Mouse (Mus musculus) bone marrow macrophage, adult 2 months (primary cell): ENCODE measurements around the gene Diras1. TPM values are rescaled to one million over a fixed set of nuclear protein-coding genes. Genes with fewer than 3 reads are reported as not detected.

Experiments
- H3K27ac ChIP-seq: 2 replicates; pipeline ENCODE4 v1.5.1; 2012; ENCODE audit warnings: low read depth, low read length; ENCODE audit not compliant: insufficient read depth
- H3K4me1 ChIP-seq: 2 replicates; pipeline ENCODE4 v1.6.1; 2012; ENCODE audit warnings: low read length; ENCODE audit not compliant: control insufficient read depth, insufficient read depth
- H3K4me3 ChIP-seq: 2 replicates; pipeline ENCODE4 v1.5.1; 2012; ENCODE audit warnings: mild to moderate bottlenecking, low read length, moderate library complexity; ENCODE audit not compliant: insufficient read depth
- CTCF ChIP-seq: IDR thresholded peaks from 2 replicates; pipeline ENCODE4 v1.5.1; 2012; ENCODE audit warnings: low read depth, mild to moderate bottlenecking, low read length, moderate library complexity
- POLR2A ChIP-seq: IDR thresholded peaks from 2 replicates; pipeline ENCODE4 v1.6.1; 2012; ENCODE audit warnings: mild to moderate bottlenecking, low read depth, low read length, borderline replicate concordance
- polyA plus RNA-seq: library from polyadenylated mRNA; stranded (reverse); fragments of >200 nt; gene quantifications from 2 replicates; pipeline ENCODE4 v1.2.4, GENCODE M21; 2012; ENCODE audit not compliant: missing spikeins, insufficient read depth, insufficient read length

The Diras1 gene
- polyA plus RNA-seq, 1 experiment: not detected

DNA sequence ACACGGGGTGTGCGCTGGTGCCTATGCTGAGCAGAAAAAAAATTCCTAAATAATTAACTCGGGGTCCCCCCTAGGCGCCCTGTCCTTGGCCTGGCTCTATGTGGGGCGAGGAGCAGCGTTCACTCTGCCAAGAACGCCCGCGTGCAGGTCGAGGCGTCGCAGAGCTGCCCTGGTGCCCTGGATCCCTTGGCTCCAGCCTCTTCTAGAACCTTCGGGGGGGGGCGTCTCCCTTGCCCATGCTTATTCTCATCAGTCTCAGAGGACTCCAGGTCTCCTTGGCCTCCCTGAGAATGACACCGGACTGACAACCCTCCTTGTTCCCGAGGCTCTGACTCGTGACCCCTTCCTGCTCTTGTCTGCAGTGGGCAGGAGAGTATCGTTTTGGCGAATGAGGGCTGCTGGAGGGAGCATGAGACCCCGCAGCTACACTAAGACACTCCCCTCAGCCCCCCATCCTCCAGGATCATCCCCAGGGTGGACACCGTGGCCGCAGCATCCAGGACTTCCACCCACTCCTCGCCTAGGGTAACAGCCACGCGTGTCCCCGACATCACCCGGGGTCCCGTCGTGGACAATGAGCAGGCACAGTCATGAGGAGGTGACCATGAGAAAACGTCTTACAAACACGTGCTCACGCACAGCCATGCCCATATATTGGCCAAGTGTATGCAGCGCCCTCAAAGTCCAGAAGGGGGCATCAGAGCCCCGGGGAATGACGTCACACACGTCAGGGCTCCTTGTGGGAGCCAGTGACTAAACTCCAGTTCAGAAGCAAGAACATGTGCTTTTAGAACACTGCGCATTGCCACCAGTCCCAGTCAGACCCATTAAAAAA lies 25.9 kb downstream of the Diras1 start:
- TF ChIP-seq CTCF (peak; percentile 23), POLR2A (no peak)
- Histone ChIP-seq H3K4me1 (peaks cover 4% of the 10 kb centered on the region; the same call in 1 of the 2 replicates), H3K27ac (no peak overlapping the region), H3K4me3 (no peak overlapping the region)

DNA sequence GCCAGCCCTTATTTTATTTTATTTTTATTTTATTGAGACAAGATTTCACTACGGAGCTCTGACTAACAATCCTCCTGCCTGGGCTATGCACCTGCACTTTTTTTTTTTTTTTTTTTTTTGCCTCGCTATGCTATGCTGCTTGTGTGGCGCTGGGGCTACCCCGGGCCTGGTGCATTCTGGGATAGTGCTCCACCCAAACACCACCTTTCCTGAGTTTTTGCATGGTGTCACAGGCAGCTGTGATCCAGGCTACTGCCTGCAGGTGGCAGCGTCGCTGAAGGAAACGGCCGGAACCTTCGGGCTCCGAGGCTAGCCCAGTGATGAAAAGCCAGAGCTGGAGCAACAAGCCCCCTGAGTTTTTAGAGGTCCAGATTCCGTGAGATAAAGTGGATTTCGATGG lies 26.7 kb downstream of the Diras1 start:
- peaks cover 4% of the 10 kb centered on the region; the same call in 1 of the 2 replicates for H3K4me1 ChIP-seq
- no peak overlapping the region for H3K27ac ChIP-seq
- TF ChIP-seq CTCF: peak; percentile 57
- no peak for TF ChIP-seq POLR2A
- no peak overlapping the region for H3K4me3 ChIP-seq

DNA sequence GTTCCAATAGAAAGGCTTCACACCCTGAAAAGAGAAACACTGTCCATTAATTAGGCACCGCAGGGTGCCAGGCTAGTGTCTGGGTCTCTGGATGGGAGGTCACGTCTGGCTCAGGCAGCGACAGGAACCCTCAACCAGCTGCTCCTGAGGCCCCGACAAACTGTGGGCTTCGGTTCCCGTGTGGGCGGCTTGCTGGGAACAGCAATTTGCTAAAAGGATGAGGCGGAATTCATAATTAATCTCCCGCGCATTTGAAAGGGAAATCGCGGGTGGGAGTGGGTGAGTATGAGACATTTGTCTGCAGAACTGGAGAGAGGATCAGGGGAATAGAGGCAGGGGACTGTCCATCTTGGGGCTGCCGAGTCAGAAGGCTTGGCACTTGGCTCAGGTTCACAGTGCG lies 27.4 kb downstream of the Diras1 start:
- H3K4me1 ChIP-seq: peaks cover 4% of the 10 kb centered on the region; the same call in 1 of the 2 replicates
- H3K27ac ChIP-seq: no peak overlapping the region
- TF ChIP-seq POLR2A (no peak), CTCF (no peak)
- no peak overlapping the region for H3K4me3 ChIP-seq

DNA sequence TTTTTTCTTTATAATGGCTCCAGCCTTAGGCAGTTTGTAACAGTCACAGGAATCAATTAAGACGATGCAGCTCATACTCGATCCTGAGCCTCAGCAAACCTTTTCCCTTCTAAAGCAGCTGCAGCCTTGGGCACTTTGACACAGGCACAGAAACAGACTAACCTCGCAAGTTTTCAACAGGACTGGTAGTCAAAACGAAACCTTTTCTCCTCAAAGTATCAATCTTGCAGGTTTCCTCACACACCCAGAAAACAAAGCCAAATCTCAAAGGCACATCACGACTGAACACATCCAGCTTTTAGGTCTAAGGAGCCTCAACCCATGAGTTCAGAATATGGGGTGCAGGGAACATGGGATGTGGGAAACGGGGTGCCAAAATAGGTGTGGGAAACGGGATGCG lies 28.1 kb downstream of the Diras1 start:
- Histone ChIP-seq H3K4me1 (peaks cover 4% of the 10 kb centered on the region; the same call in 1 of the 2 replicates), H3K4me3 (no peak overlapping the region), H3K27ac (no peak overlapping the region)
- TF ChIP-seq POLR2A (no peak), CTCF (no peak)

DNA sequence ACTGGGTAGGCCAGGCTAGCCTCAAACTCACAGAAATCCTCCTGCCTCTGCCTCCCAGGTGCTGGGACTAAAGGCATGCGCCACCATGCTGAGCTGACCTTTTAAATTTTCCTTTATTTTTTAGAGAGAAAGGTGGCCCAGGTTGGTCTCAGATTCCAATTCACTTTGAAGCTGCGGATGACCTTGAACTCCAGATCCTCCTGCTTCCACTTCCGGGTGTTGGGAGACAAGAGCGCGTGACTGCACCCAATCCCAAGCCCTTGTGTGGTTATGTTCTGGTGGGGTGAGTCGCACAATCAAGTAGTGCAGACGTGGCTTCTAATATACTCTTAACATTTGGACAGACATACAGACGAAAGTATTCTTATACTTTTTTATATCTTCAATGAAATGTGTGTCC lies 29.0 kb downstream of the Diras1 start:
- TF ChIP-seq POLR2A: no peak
- no peak for TF ChIP-seq CTCF
- H3K4me1 ChIP-seq: peaks cover 4% of the 10 kb centered on the region; the same call in 1 of the 2 replicates

DNA sequence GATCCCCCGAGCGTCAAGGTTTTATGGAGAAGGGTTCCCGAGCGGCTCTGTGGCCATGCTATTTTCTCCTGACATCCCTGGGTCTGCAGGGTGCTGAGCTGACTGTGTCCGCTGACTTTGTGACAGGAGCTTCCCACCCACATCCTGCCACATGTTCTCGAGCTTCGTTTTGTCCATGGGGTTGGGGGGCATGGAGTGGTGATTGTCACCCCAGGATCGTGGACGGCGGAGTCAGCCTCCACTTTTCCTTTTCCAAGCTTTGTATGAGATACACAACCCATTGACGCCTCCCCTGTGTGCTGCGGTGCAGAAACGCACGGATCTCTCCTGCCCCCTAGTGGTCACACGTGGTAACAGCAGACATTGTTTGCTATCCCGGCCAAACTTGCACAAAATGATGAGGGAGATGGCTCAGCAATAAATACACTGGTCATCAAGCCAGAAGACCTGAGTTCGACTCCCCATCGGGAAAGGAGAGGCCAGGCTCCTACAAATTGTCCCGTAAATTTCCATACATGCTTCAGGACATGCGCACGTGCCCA lies 30.3 kb downstream of the Diras1 start:
- peak overlapping the region; percentile 29; the same call in 1 of the 2 replicates for H3K4me3 ChIP-seq

More for the DNA sequence above, 29.0 kb downstream of the Diras1 start:
- Histone ChIP-seq H3K4me3 (no peak overlapping the region), H3K27ac (no peak overlapping the region)

DNA sequence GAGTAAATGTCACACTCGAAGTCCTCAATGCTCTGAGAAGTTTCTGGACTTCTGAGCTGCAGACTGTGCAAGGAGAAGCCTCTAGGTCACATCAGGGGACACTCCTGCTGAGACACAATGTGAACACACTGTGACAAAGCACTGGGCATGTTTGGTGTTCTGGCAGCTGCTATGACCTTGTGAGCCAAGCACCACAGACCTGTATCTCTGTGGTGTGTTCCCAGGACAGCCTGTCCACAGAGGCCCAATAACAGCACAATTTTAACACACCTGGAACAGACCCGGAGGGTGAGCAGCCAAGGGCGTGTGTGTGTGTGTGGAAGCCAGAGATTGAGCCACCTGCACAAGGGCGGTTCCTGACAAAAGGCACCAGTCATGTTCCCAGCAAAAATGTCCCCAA lies 30.8 kb downstream of the Diras1 start:
- H3K4me3 ChIP-seq: no peak overlapping the region
- H3K27ac ChIP-seq: no peak overlapping the region
- no peak for TF ChIP-seq POLR2A
- H3K4me1 ChIP-seq: peaks cover 6% of the 10 kb centered on the region

More for the DNA sequence above, 30.3 kb downstream of the Diras1 start:
- TF ChIP-seq CTCF (peak; percentile 97), POLR2A (no peak)
- Histone ChIP-seq H3K27ac (no peak overlapping the region), H3K4me1 (peaks cover 4% of the 10 kb centered on the region; the same call in 1 of the 2 replicates)

DNA sequence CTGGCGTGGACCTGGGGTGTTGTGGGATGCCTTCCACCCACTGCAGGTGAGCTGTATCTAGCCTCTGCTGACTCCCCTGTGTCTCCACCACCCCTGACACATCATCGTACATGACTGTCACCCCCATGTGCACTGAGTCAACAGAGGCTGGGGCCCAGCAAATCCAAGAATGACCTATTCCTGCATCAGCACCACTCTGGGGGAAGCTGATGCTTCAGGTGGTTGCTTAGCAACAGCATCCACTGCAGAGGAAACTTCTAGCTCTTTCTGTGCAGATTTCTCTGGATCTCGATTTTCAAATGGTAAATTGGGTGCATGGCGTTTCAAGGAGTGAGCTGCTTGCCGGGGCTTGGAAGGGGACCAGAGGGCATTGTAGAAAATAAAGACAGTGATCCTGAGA lies 32.2 kb downstream of the Diras1 start:
- no peak for TF ChIP-seq CTCF
- no peak for TF ChIP-seq POLR2A
- H3K4me3 ChIP-seq: no peak overlapping the region
- H3K4me1 ChIP-seq: peaks cover 6% of the 10 kb centered on the region
- H3K27ac ChIP-seq: no peak overlapping the region

DNA sequence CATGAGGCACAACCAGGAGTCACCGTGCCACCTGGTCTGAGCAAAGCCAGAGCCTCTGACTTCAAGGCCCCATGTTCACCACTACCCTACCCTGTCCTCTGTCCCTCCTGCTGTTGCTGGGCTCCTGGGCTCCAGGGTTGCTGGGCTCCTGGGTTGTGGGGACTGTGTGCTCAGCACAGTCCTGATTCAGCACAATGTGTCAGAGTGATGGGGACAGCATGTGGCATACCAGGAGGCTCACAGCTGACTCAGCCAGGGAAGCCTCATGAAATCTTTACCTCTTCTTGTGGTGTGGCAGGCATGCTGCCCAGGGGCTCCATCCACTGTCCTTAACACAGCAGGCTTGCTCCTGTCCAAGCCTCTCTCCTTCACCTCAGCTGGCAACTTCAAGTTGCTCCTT lies 33.5 kb downstream of the Diras1 start:
- H3K4me1 ChIP-seq: peaks cover 12% of the 10 kb centered on the region
- no peak for TF ChIP-seq CTCF
- TF ChIP-seq POLR2A: no peak
- H3K27ac ChIP-seq: no peak overlapping the region
- H3K4me3 ChIP-seq: no peak overlapping the region

DNA sequence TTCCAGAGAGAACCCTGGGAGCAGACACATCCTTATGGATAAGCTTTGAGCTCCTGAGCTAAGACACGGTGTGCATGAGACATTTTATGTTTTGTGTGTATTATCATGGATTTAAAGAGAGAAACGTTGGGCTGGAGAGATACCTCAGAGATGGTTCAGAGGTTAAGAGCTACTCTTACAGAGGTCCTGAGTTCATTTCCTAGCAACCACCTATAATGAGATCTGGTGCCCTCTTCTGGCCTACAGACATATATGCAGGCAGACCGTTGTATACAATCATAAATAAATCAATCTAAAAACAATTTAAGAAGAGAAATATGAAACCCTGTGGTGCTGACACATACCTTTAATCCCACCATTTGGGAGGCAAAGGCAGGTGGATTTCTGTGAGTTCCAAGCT lies 34.5 kb downstream of the Diras1 start:
- Histone ChIP-seq H3K4me1 (peaks cover 16% of the 10 kb centered on the region), H3K4me3 (no peak overlapping the region), H3K27ac (no peak overlapping the region)
- no peak for TF ChIP-seq POLR2A
- TF ChIP-seq CTCF: no peak
